Mouse (Mus musculus) erythroblast, adult 5-6 weeks (primary cell): ENCODE results near the gene Dnajc13. TPM values are rescaled to one million over a fixed set of nuclear protein-coding genes. Genes with fewer than 3 reads are reported as not detected.

Experiments used
- ATAC-seq: replicated peaks from 2 replicates; pipeline ENCODE4 v1.8.0; 2016; ENCODE audit warnings: moderate number of reproducible peaks, mild to moderate bottlenecking, moderate TSS enrichment, inconsistent platforms; ENCODE audit not compliant: poor library complexity, low FRiP score, severe bottlenecking
- total RNA-seq, 2 experiments: library from RNA; stranded (forward) in 1 of 2; stranded (reverse) in 1 of 2; fragments of 150-400 nt in 1 of 2; fragments of 200-764, 138-1000 nt in 1 of 2; gene quantifications; 2 replicates each; pipeline versions ENCODE4 v1.2.3 to v1.2.4; 2015 to 2017; ENCODE audit warnings: low replicate concordance in 2 of 2

Dnajc13 gene
- total RNA-seq, 2 experiments from 2014 or later, result 27.8 to 57.8 TPM

- ATAC-seq, result peak; percentile 35; the same call in 1 of the 2 replicates
Measured at GRCm38 (mm10) chr9:104262016-104262762, 541 bp downstream of the Dnajc13 start.

GRCm38 (mm10) chr9:104260306-104260705 lies 2.4 kb downstream of the Dnajc13 start:
- no peak for ATAC-seq

GRCm38 (mm10) chr9:104256085-104256484 lies 6.6 kb downstream of the Dnajc13 start:
- ATAC-seq, result no peak

- ATAC-seq, result no peak
Measured at GRCm38 (mm10) chr9:104254408-104255180, 8.1 kb downstream of the Dnajc13 start.

GRCm38 (mm10) chr9:104252637-104253036 lies 10.1 kb downstream of the Dnajc13 start:
- no peak for ATAC-seq

GRCm38 (mm10) chr9:104251687-104252086 lies 11.0 kb downstream of the Dnajc13 start:
- no peak for ATAC-seq

- ATAC-seq, result no peak
Measured at GRCm38 (mm10) chr9:104251111-104251510, 11.6 kb downstream of the Dnajc13 start.

GRCm38 (mm10) chr9:104247307-104247987 lies 15.3 kb downstream of the Dnajc13 start:
- ATAC-seq, result no peak

GRCm38 (mm10) chr9:104243799-104244466 lies 18.8 kb downstream of the Dnajc13 start:
- no peak for ATAC-seq

GRCm38 (mm10) chr9:104240146-104240545 lies 22.6 kb downstream of the Dnajc13 start:
- no peak for ATAC-seq

- ATAC-seq, result no peak
Measured at GRCm38 (mm10) chr9:104239076-104239475, 23.7 kb downstream of the Dnajc13 start.

GRCm38 (mm10) chr9:104236256-104236930 lies 26.3 kb downstream of the Dnajc13 start:
- no peak for ATAC-seq

GRCm38 (mm10) chr9:104235751-104236150 lies 27.0 kb downstream of the Dnajc13 start:
- no peak for ATAC-seq

GRCm38 (mm10) chr9:104233815-104234214 lies 28.9 kb downstream of the Dnajc13 start:
- no peak for ATAC-seq

GRCm38 (mm10) chr9:104233060-104233459 lies 29.7 kb downstream of the Dnajc13 start:
- no peak for ATAC-seq

GRCm38 (mm10) chr9:104232004-104232403 lies 30.7 kb downstream of the Dnajc13 start:
- no peak for ATAC-seq

- ATAC-seq, result no peak
Measured at GRCm38 (mm10) chr9:104211402-104211801, 51.3 kb downstream of the Dnajc13 start.

- peak; percentile 75; the same call in 1 of the 2 replicates for ATAC-seq
Measured at GRCm38 (mm10) chr9:104203851-104204250, 58.9 kb downstream of the Dnajc13 start.

GRCm38 (mm10) chr9:104194528-104194927 lies 68.2 kb downstream of the Dnajc13 start:
- no peak for ATAC-seq
